Mouse (Mus musculus) lung, postnatal 0 days (tissue): ENCODE measurements around the gene Stx7. TPM values are rescaled to one million over a fixed set of nuclear protein-coding genes. Genes with fewer than 3 reads are reported as not detected.

Source experiments
- ATAC-seq: fragments of 200-750 bp; cut with Nextera tagmentation; 2 replicates; pipeline ENCODE4 v1.8.0; 2017; ENCODE audit warnings: moderate library complexity
- DNase-seq: peaks from one replicate; pipeline ENCODE4 v3.0.0-alpha.2; 2016; ENCODE audit warnings: low spot score
- H3K27ac ChIP-seq: fragments of 300-500 bp; sonication (generic); 2 replicates; pipeline ENCODE4 v1.5.1; 2014; ENCODE audit warnings: antibody characterized with exemption, mild to moderate bottlenecking, low read length, mixed read lengths
- H3K27me3 ChIP-seq: fragments of 300-500 bp; sonication (generic); replicated peaks from 2 replicates; pipeline ENCODE4 v1.6.1; 2014; ENCODE audit warnings: low read length, mixed read lengths; ENCODE audit not compliant: insufficient read depth
- H3K36me3 ChIP-seq: fragments of 300-500 bp; sonication (generic); 2 replicates; pipeline ENCODE4 v1.6.1; 2014; ENCODE audit warnings: low read length, mixed read lengths; ENCODE audit not compliant: insufficient read depth
- H3K4me1 ChIP-seq: fragments of 300-500 bp; sonication (generic); 2 replicates; pipeline ENCODE4 v1.6.1; 2014; ENCODE audit warnings: antibody characterized with exemption, low read depth, low read length, mixed read lengths; ENCODE audit not compliant: insufficient read depth
- H3K4me2 ChIP-seq: fragments of 300-500 bp; sonication (generic); replicated peaks from 2 replicates; pipeline ENCODE4 v1.6.1; 2014; ENCODE audit warnings: low read depth, mild to moderate bottlenecking, low read length, moderate library complexity, mixed read lengths
- H3K4me3 ChIP-seq: fragments of 300-500 bp; sonication (generic); 2 replicates; pipeline ENCODE4 v1.5.1; 2014; ENCODE audit warnings: low read depth, low read length
- H3K9ac ChIP-seq: fragments of 300-500 bp; sonication (generic); replicated peaks from 2 replicates; pipeline ENCODE4 v1.6.1; 2014; ENCODE audit warnings: low read depth, mild to moderate bottlenecking
- H3K9me3 ChIP-seq: fragments of 300-500 bp; sonication (generic); 2 replicates; pipeline ENCODE4 v1.6.1; 2016; ENCODE audit warnings: low read length, mixed read lengths
- CTCF ChIP-seq: IDR thresholded peaks from 2 replicates; pipeline ENCODE4 v1.5.1; 2016; ENCODE audit warnings: antibody characterized with exemption, mild to moderate bottlenecking
- EP300 ChIP-seq: IDR thresholded peaks from 2 replicates; pipeline ENCODE4 v1.6.1; 2016; ENCODE audit warnings: antibody characterized with exemption, mild to moderate bottlenecking, control low read depth
- WGBS: fragments of 180-500 bp; shearing (Covaris S2); extraction: QIAGEN DNeasy Blood & Tissue Kit; methylation state at CpG from one replicate; pipeline ENCODE4 v1.1.7; 2014; 5-methylcytosine and 5-hydroxymethylcytosine counted together
- polyA plus RNA-seq: library from polyadenylated mRNA; unstranded; fragments of >200 nt; fragmentation: Nextera tagmentation; extraction: Ambion mirVana; gene quantifications from 2 replicates; pipeline ENCODE4 v1.2.1, GENCODE M21; 2015

The Stx7 gene
- polyA plus RNA-seq, 1 experiment from 2014 or later: 128 TPM

GRCm38 (mm10) chr10:24220931-24221330 is 71.8 kb downstream of the Stx7 start:
- Histone ChIP-seq H3K9ac (no peak overlapping the region), H3K27me3 (peaks cover 3% of the 10 kb centered on the region; the same call in 1 of the 2 replicates), H3K9me3 (no peaks in the 10 kb centered on the region), H3K4me2 (no peak overlapping the region), H3K4me3 (no peak overlapping the region), H3K4me1 (peaks cover 5% of the 10 kb centered on the region; the same call in 1 of the 2 replicates), H3K36me3 (no peaks in the 10 kb centered on the region), H3K27ac (no peak overlapping the region)
- TF ChIP-seq EP300: no peak
- TF ChIP-seq CTCF: no peak
- no peak for ATAC-seq
- DNase-seq: no peak
- WGBS: 56% methylated on average over 5 of the region's 5 CpGs

GRCm38 (mm10) chr10:24222911-24223310 is 73.8 kb downstream of the Stx7 start:
- TF ChIP-seq EP300 (no peak), CTCF (no peak)
- no peak for DNase-seq
- Histone ChIP-seq H3K36me3 (no peaks in the 10 kb centered on the region), H3K27me3 (peaks cover 3% of the 10 kb centered on the region; the same call in 1 of the 2 replicates), H3K9ac (no peak overlapping the region), H3K4me3 (peak overlapping the region; percentile 38), H3K27ac (no peak overlapping the region), H3K9me3 (no peaks in the 10 kb centered on the region), H3K4me1 (peaks cover 5% of the 10 kb centered on the region; the same call in 1 of the 2 replicates), H3K4me2 (peak overlapping the region; percentile 70)
- ATAC-seq: no peak
- 18% methylated on average over 6 of the region's 6 CpGs for WGBS

- ATAC-seq (peak; percentile 62), DNase-seq (peak; percentile 35)
- Histone ChIP-seq H3K9ac (no peak within 1 kb of the TSS), H3K9me3 (no peaks in the 10 kb centered on the region), H3K4me3 (peak within 1 kb of the TSS; percentile 38), H3K36me3 (no peaks in the 10 kb centered on the region), H3K4me1 (peaks cover 5% of the 10 kb centered on the region; the same call in 1 of the 2 replicates), H3K27ac (no peak within 1 kb of the TSS), H3K4me2 (peak within 1 kb of the TSS; percentile 70), H3K27me3 (peaks cover 3% of the 10 kb centered on the region; the same call in 1 of the 2 replicates)
- peak; percentile 50 for TF ChIP-seq CTCF
- no peak for TF ChIP-seq EP300
- under 1% methylated on average over 42 of the region's 56 CpGs for WGBS
Observed at GRCm38 (mm10) chr10:24223449-24224143, 74.5 kb downstream of the Stx7 start, which contains the start of gene Moxd1. Gene Moxd1, plus strand, starts transcription at chr10:24223517.

GRCm38 (mm10) chr10:24224591-24224990 is 75.5 kb downstream of the Stx7 start:
- Histone ChIP-seq H3K4me2 (no peak overlapping the region), H3K4me1 (peaks cover 5% of the 10 kb centered on the region; the same call in 1 of the 2 replicates), H3K4me3 (no peak overlapping the region), H3K27me3 (peaks cover 3% of the 10 kb centered on the region; the same call in 1 of the 2 replicates), H3K27ac (no peak overlapping the region), H3K36me3 (no peaks in the 10 kb centered on the region), H3K9me3 (no peaks in the 10 kb centered on the region), H3K9ac (no peak overlapping the region)
- TF ChIP-seq CTCF (no peak), EP300 (no peak)
- DNase-seq (no peak), ATAC-seq (no peak)
- 22% methylated on average over 8 of the region's 8 CpGs for WGBS

GRCm38 (mm10) chr10:24228318-24229183 is 79.4 kb downstream of the Stx7 start:
- ATAC-seq: no peak
- Histone ChIP-seq H3K4me2 (no peak overlapping the region), H3K9ac (no peak overlapping the region), H3K9me3 (no peaks in the 10 kb centered on the region), H3K27ac (no peak overlapping the region), H3K4me1 (peaks cover 2% of the 10 kb centered on the region; the same call in 1 of the 2 replicates), H3K4me3 (no peak overlapping the region), H3K27me3 (no peaks in the 10 kb centered on the region), H3K36me3 (no peaks in the 10 kb centered on the region)
- TF ChIP-seq CTCF (no peak), EP300 (no peak)
- DNase-seq: no peak
- 63% methylated on average over 12 of the region's 12 CpGs for WGBS

- H3K4me2 ChIP-seq: no peak overlapping the region
- H3K9ac ChIP-seq: no peak overlapping the region
- H3K36me3 ChIP-seq: no peaks in the 10 kb centered on the region
- no peaks in the 10 kb centered on the region for H3K9me3 ChIP-seq
- TF ChIP-seq EP300 (no peak), CTCF (no peak)
- no peaks in the 10 kb centered on the region for H3K4me1 ChIP-seq
- no peak overlapping the region for H3K27ac ChIP-seq
- H3K27me3 ChIP-seq: no peaks in the 10 kb centered on the region
- ATAC-seq (no peak), DNase-seq (no peak)
- H3K4me3 ChIP-seq: no peak overlapping the region
- WGBS: 63% methylated on average over 4 of the region's 4 CpGs
Observed at GRCm38 (mm10) chr10:24232281-24232680, 83.2 kb downstream of the Stx7 start.
